Mouse (Mus musculus) MEL (cell line): Measurements from ENCODE around the gene Taok1. TPM values are rescaled to one million over a fixed set of nuclear protein-coding genes. Genes with fewer than 3 reads are reported as not detected.

ENCODE experiments used
- DNase-seq: peaks from one replicate; pipeline ENCODE4 v3.0.0; 2011; ENCODE audit warnings: low read depth, low spot score
- H3K27ac ChIP-seq: 2 replicates; pipeline ENCODE4 v1.5.1; 2012; ENCODE audit warnings: low read depth, mild to moderate bottlenecking, control low read depth, low read length, moderate library complexity; ENCODE audit not compliant: control insufficient read depth
- H3K27me3 ChIP-seq, 2 experiments: fragments of 150-350 bp in 1 of 2; sonication (generic) in 1 of 2; 2 replicates each; pipeline ENCODE4 v1.6.1; 2012; ENCODE audit warnings: low read length in 2 of 2, mild to moderate bottlenecking in 2 of 2, improper control_type of control experiment in 1 of 2, moderate library complexity in 1 of 2; ENCODE audit not compliant: insufficient read depth in 2 of 2, control insufficient read depth in 1 of 2
- H3K36me3 ChIP-seq, 2 experiments: 2 replicates each; pipeline ENCODE4 v1.6.1; 2012 to 2014; ENCODE audit warnings: low read length in 2 of 2, improper control_type of control experiment in 1 of 2, inconsistent platforms in 1 of 2, mild to moderate bottlenecking in 1 of 2; ENCODE audit not compliant: insufficient read depth in 2 of 2, control insufficient read depth in 1 of 2
- H3K4me1 ChIP-seq, 2 experiments: fragments of 150-350 bp in 1 of 2; sonication (generic) in 1 of 2; 2 replicates each; pipeline ENCODE4 v1.6.1; 2012; ENCODE audit warnings: low read length in 2 of 2, improper control_type of control experiment in 1 of 2, mild to moderate bottlenecking in 1 of 2; ENCODE audit not compliant: insufficient read depth in 2 of 2, control insufficient read depth in 1 of 2
- H3K4me3 ChIP-seq, 2 experiments: fragments of 150-350 bp in 1 of 2; sonication (generic) in 1 of 2; 2 replicates each; pipeline ENCODE4 v1.5.1; 2012; ENCODE audit warnings: low read depth in 2 of 2, low read length in 2 of 2, mild to moderate bottlenecking in 2 of 2, moderate library complexity in 2 of 2, control low read depth in 1 of 2, improper control_type of control experiment in 1 of 2; ENCODE audit not compliant: control insufficient read depth in 1 of 2, insufficient read depth in 1 of 2
- H3K79me2 ChIP-seq: 2 replicates; pipeline ENCODE4 v1.6.1; 2012; ENCODE audit warnings: mild to moderate bottlenecking, low read length, moderate library complexity; ENCODE audit not compliant: control insufficient read depth, poor library complexity, insufficient read depth
- H3K9ac ChIP-seq: 2 replicates; pipeline ENCODE4 v1.6.1; 2012; ENCODE audit warnings: low read depth, mild to moderate bottlenecking, control low read depth, low read length, moderate library complexity; ENCODE audit not compliant: control insufficient read depth, poor library complexity, severe bottlenecking
- H3K9me3 ChIP-seq: fragments of 150-350 bp; sonication (generic); replicated peaks from 2 replicates; pipeline ENCODE4 v1.6.1; 2012; ENCODE audit warnings: mild to moderate bottlenecking, low read length, improper control_type of control experiment, moderate library complexity; ENCODE audit not compliant: insufficient read depth
- BHLHE40 ChIP-seq: IDR thresholded peaks from 2 replicates; pipeline ENCODE4 v1.6.1; 2012; ENCODE audit warnings: low read depth, mild to moderate bottlenecking, inconsistent platforms, low read length, improper control_type of control experiment, borderline replicate concordance
- CHD1 ChIP-seq: IDR thresholded peaks from 2 replicates; pipeline ENCODE4 v1.6.1; 2012; ENCODE audit warnings: low read depth, mild to moderate bottlenecking, inconsistent platforms, low read length, improper control_type of control experiment
- CTCF ChIP-seq, 3 experiments: IDR thresholded peaks in 2 of 3; conservative IDR thresholded peaks in 1 of 3; 2 replicates each; pipeline ENCODE4 v1.5.1; 2011 to 2012; ENCODE audit warnings: low read length in 3 of 3, low read depth in 2 of 3, mild to moderate bottlenecking in 2 of 3, improper control_type of control experiment in 1 of 3, inconsistent platforms in 1 of 3, mixed read lengths in 1 of 3, moderate library complexity in 1 of 3; ENCODE audit not compliant: control insufficient read depth in 1 of 3, insufficient read depth in 1 of 3, poor library complexity in 1 of 3, severe bottlenecking in 1 of 3
- GABPA ChIP-seq: IDR thresholded peaks from 2 replicates; pipeline ENCODE4 v1.6.1; 2012; ENCODE audit warnings: low read depth, mild to moderate bottlenecking, inconsistent platforms, low read length, improper control_type of control experiment, moderate library complexity
- GATA1 ChIP-seq: IDR thresholded peaks from 2 replicates; pipeline ENCODE4 v1.6.1; 2011; ENCODE audit warnings: low read depth, low read length, improper control_type of control experiment
- MEF2A ChIP-seq: IDR thresholded peaks from 2 replicates; pipeline ENCODE4 v1.6.1; 2014; ENCODE audit warnings: low read depth, mild to moderate bottlenecking, inconsistent platforms, low read length, improper control_type of control experiment; ENCODE audit not compliant: poor library complexity, insufficient replicate concordance, severe bottlenecking; ENCODE audit errors: extremely low read depth
- MXI1 ChIP-seq: IDR thresholded peaks from 2 replicates; pipeline ENCODE4 v1.6.1; 2011; ENCODE audit warnings: mild to moderate bottlenecking, low read depth, low read length, improper control_type of control experiment
- MYB ChIP-seq: IDR thresholded peaks from 2 replicates; pipeline ENCODE4 v1.6.1; 2011; ENCODE audit warnings: mild to moderate bottlenecking, low read depth, low read length, improper control_type of control experiment
- NELFE ChIP-seq: IDR thresholded peaks from 2 replicates; pipeline ENCODE4 v1.6.1; 2011; ENCODE audit warnings: low read depth, low read length, improper control_type of control experiment
- NRF1 ChIP-seq: IDR thresholded peaks from 2 replicates; pipeline ENCODE4 v1.6.1; 2014; ENCODE audit warnings: low read depth, mild to moderate bottlenecking, inconsistent platforms, low read length, improper control_type of control experiment, moderate library complexity; ENCODE audit not compliant: poor library complexity, insufficient read depth, severe bottlenecking
- POLR2A ChIP-seq, 2 experiments: IDR thresholded peaks; 2 replicates each; pipeline ENCODE4 v1.6.1; 2011 to 2012; ENCODE audit warnings: low read length in 2 of 2, mild to moderate bottlenecking in 2 of 2, control low read depth in 1 of 2, improper control_type of control experiment in 1 of 2, low read depth in 1 of 2, moderate library complexity in 1 of 2; ENCODE audit not compliant: control insufficient read depth in 1 of 2, insufficient read depth in 1 of 2, poor library complexity in 1 of 2
- POLR2AphosphoS5 ChIP-seq: IDR thresholded peaks from 2 replicates; pipeline ENCODE4 v1.6.1; 2012; ENCODE audit warnings: low read depth, borderline replicate concordance, mild to moderate bottlenecking, inconsistent platforms, low read length, moderate library complexity, mixed read lengths
- RAD21 ChIP-seq: IDR thresholded peaks from 2 replicates; pipeline ENCODE4 v1.6.1; 2011; ENCODE audit warnings: mild to moderate bottlenecking, low read depth, low read length, improper control_type of control experiment
- RCOR1 ChIP-seq: IDR thresholded peaks from 2 replicates; pipeline ENCODE4 v1.6.1; 2012; ENCODE audit warnings: low read depth, mild to moderate bottlenecking, inconsistent platforms, low read length, improper control_type of control experiment
- SIN3A ChIP-seq: IDR thresholded peaks from 2 replicates; pipeline ENCODE4 v1.6.1; 2012; ENCODE audit warnings: low read length, improper control_type of control experiment, inconsistent platforms
- SMC3 ChIP-seq: IDR thresholded peaks from 2 replicates; pipeline ENCODE4 v1.6.1; 2011; ENCODE audit warnings: low read depth, low read length, improper control_type of control experiment
- TAL1 ChIP-seq: IDR thresholded peaks from 2 replicates; pipeline ENCODE4 v1.6.1; 2012; ENCODE audit warnings: mild to moderate bottlenecking, inconsistent platforms, low read length, moderate library complexity, mixed read lengths
- TCF12 ChIP-seq: IDR thresholded peaks from 2 replicates; pipeline ENCODE4 v1.6.1; 2014; ENCODE audit warnings: low read depth, mild to moderate bottlenecking, inconsistent platforms, low read length, improper control_type of control experiment, moderate library complexity
- UBTF ChIP-seq: IDR thresholded peaks from 2 replicates; pipeline ENCODE4 v1.6.1; 2012; ENCODE audit warnings: low read depth, mild to moderate bottlenecking, inconsistent platforms, low read length, improper control_type of control experiment, moderate library complexity, borderline replicate concordance; ENCODE audit not compliant: insufficient read depth
- USF2 ChIP-seq, 2 experiments: IDR thresholded peaks; 2 replicates each; pipeline ENCODE4 v1.6.1; 2011 to 2012; ENCODE audit warnings: improper control_type of control experiment in 2 of 2, low read length in 2 of 2, borderline replicate concordance in 1 of 2, inconsistent platforms in 1 of 2, low read depth in 1 of 2, mild to moderate bottlenecking in 1 of 2; ENCODE audit not compliant: insufficient read depth in 1 of 2
- ZMIZ1 ChIP-seq: IDR thresholded peaks from 2 replicates; pipeline ENCODE4 v1.6.1; 2012; ENCODE audit warnings: low read depth, mild to moderate bottlenecking, inconsistent platforms, low read length, improper control_type of control experiment, moderate library complexity
- ZNF384 ChIP-seq: IDR thresholded peaks from 2 replicates; pipeline ENCODE4 v1.6.1; 2012; ENCODE audit warnings: low read depth, mild to moderate bottlenecking, inconsistent platforms, low read length, improper control_type of control experiment
- polyA plus RNA-seq, 2 experiments: library from polyadenylated mRNA; stranded (reverse) in 1 of 2; unstranded in 1 of 2; fragments of >175 nt in 1 of 2; fragments of >200 nt in 1 of 2; gene quantifications; 2 replicates each; pipeline versions ENCODE4 v1.2.1 to v1.2.4; 2012; ENCODE audit warnings: low replicate concordance in 2 of 2, low read depth in 1 of 2; ENCODE audit not compliant: insufficient read length in 2 of 2, insufficient read depth in 1 of 2, missing spikeins in 1 of 2
- total RNA-seq: library from RNA; depleted of rRNA; stranded (reverse); fragments of 300-350 nt; gene quantifications from 2 replicates; pipeline ENCODE4 v1.2.3, GENCODE M21; 2012

Gene Taok1
- total and polyA plus RNA-seq, 3 experiments: 7.9 to 31.0 (median 15.9) TPM

GRCm38 (mm10) chr11:77497851-77498250 is 109.8 kb downstream of the Taok1 start (continued):
- no peak for TF ChIP-seq USF2 (IDR thresholded peaks at IDR 0.05; ENCODE audit: borderline replicate concordance in 1 of 2, insufficient read depth in 1 of 2, low read depth in 1 of 2, low read length in 2 of 2)
- TF ChIP-seq POLR2AphosphoS5: no peak

DNA sequence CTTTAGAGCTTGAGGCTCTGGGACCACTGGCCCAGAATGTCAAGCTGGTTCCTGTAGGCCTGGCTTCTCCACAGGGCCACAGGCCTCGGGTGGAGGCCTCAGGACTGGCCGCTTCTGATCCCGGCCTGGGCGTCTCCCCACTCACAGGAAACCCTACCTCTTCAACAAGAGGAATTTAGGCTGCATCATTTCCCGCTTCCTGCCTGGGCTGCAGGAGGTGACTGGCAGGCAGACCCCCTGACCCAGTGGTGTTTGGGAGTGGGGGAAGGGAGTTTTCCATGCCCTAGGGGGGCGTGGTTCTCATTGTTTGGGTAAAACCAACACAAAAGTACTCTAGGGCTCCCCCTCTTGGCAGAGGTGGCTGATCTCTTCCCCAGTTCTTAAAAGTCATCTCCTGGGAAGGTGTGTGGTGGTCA is 110.3 kb downstream of the Taok1 start:
- TF ChIP-seq ZMIZ1 (no peak), RCOR1 (no peak), SMC3 (peak; percentile 41; the same call in 1 of the 2 replicates), CTCF (IDR thresholded peaks at IDR 0.05 in 2 of 3, conservative IDR thresholded peaks at IDR 0.05 in 1 of 3; ENCODE audit: control insufficient read depth in 1 of 3, insufficient read depth in 1 of 3, low read depth in 2 of 3, low read length in 3 of 3, poor library complexity in 1 of 3, severe bottlenecking in 1 of 3) (peak; percentile 45 to 68 (median 61))
- no peak overlapping the region for H3K9ac ChIP-seq
- no peaks in the 10 kb centered on the region for H3K9me3 ChIP-seq
- H3K4me1 ChIP-seq: peaks cover 0 to 9% of the 10 kb centered on the region in 2 experiments; a peak in 2 of 4 replicates
- peak; percentile 75 for DNase-seq
- no peaks in the 10 kb centered on the region for H3K27me3 ChIP-seq
- H3K4me3 ChIP-seq: no peak overlapping the region
- peaks cover 1 to 5% of the 10 kb centered on the region in 2 experiments; a peak in 2 of 4 replicates for H3K36me3 ChIP-seq
- no peak overlapping the region for H3K27ac ChIP-seq
- peaks cover 50% of the 10 kb centered on the region for H3K79me2 ChIP-seq

- Histone ChIP-seq H3K4me3 (no peak overlapping the region), H3K36me3 (peaks cover 0 to 8% of the 10 kb centered on the region in 2 experiments; a peak in 3 of 4 replicates), H3K79me2 (peaks cover 50% of the 10 kb centered on the region), H3K9ac (no peak overlapping the region), H3K27ac (no peak overlapping the region), H3K27me3 (no peaks in the 10 kb centered on the region)
- no peak for DNase-seq
- TF ChIP-seq GABPA (no peak), UBTF (no peak), POLR2AphosphoS5 (no peak), BHLHE40 (no peak), CHD1 (no peak), RAD21 (no peak)
- TF ChIP-seq, all 39 proteins: peak for 0
- Histone ChIP-seq H3K4me1 (peaks cover 2 to 14% of the 10 kb centered on the region in 2 experiments; a peak in 3 of 4 replicates), H3K9me3 (no peaks in the 10 kb centered on the region)
These were observed 112.1 kb downstream of the Taok1 start for GRCm38 (mm10) chr11:77495507-77495906.

DNA sequence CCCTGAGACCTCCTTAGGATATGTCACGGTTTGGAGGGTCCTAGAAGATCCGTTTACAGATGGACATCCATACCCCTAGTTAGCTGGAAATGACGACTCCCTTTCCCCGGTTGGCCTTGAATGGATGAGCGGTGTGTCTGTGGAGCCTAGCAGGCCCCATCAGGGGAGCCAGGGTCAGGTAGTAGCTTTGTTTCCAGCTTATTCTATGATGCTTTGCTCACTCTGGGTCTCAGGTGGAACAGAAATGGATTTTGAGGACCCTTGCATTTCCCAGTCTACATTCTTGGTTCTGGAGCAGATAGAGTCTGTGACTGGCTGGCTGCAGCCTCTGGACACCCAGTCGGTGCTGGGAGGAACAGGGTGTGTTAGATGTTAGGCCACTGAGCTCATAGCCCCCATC is 112.8 kb downstream of the Taok1 start:
- H3K4me1 ChIP-seq: peaks cover 2 to 19% of the 10 kb centered on the region in 2 experiments; a peak in 3 of 4 replicates
- TF ChIP-seq RAD21 (no peak), NRF1 (no peak), UBTF (no peak), MXI1 (no peak), MEF2A (no peak), MYB (no peak), SIN3A (no peak), ZNF384 (no peak), GATA1 (no peak), TAL1 (no peak), NELFE (no peak), POLR2A (IDR thresholded peaks at IDR 0.05; ENCODE audit: control insufficient read depth in 1 of 2, insufficient read depth in 1 of 2, low read depth in 1 of 2, low read length in 2 of 2, poor library complexity in 1 of 2) (no peak), CTCF (IDR thresholded peaks at IDR 0.05 in 2 of 3, conservative IDR thresholded peaks at IDR 0.05 in 1 of 3; ENCODE audit: control insufficient read depth in 1 of 3, insufficient read depth in 1 of 3, low read depth in 2 of 3, low read length in 3 of 3, poor library complexity in 1 of 3, severe bottlenecking in 1 of 3) (no peak), RCOR1 (no peak), TCF12 (no peak)

More for the DNA sequence above, 112.8 kb downstream of the Taok1 start:
- Histone ChIP-seq H3K36me3 (peaks cover 0 to 13% of the 10 kb centered on the region in 2 experiments; a peak in 3 of 4 replicates), H3K27ac (no peak overlapping the region), H3K27me3 (no peaks in the 10 kb centered on the region), H3K79me2 (peaks cover 50% of the 10 kb centered on the region), H3K4me3 (peak overlapping the region in 1 of 2 experiments; percentile 57; a peak in 2 of 4 replicates), H3K9ac (no peak overlapping the region; the same call in 1 of the 2 replicates), H3K9me3 (no peaks in the 10 kb centered on the region)
- no peak for DNase-seq
